Mouse (Mus musculus) small intestine, adult 2 months (tissue): ENCODE data around the gene Klhl36.

Experiments
- CTCF ChIP-seq: fragments of 200-500 bp; IDR thresholded peaks from 2 replicates; pipeline ENCODE4 v1.5.1; 2012; ENCODE audit warnings: low read depth, mild to moderate bottlenecking, control low read depth, inconsistent platforms, low read length, moderate library complexity, mixed read lengths; ENCODE audit not compliant: insufficient replicate concordance, insufficient read length; ENCODE audit errors: extremely low read depth
- POLR2A ChIP-seq: fragments of 200-500 bp; IDR thresholded peaks from 2 replicates; pipeline ENCODE4 v1.6.1; 2012; ENCODE audit warnings: low read depth, mild to moderate bottlenecking, control low read depth, inconsistent platforms, low read length, moderate library complexity

GRCm38 (mm10) chr8:119857767-119858166 is 4.3 kb upstream of the Klhl36 start:
- TF ChIP-seq CTCF (no peak), POLR2A (no peak)
